Mouse (Mus musculus) olfactory bulb, adult 2 months (tissue): ENCODE measurements around the gene Rcbtb2.

ENCODE experiments used
- CTCF ChIP-seq: fragments of 200-500 bp; IDR thresholded peaks from 2 replicates; pipeline ENCODE4 v1.5.1; 2012; ENCODE audit warnings: low read depth, mild to moderate bottlenecking, low read length, moderate library complexity; ENCODE audit not compliant: insufficient read depth
- POLR2A ChIP-seq: fragments of 200-500 bp; IDR thresholded peaks from 2 replicates; pipeline ENCODE4 v1.6.1; 2012; ENCODE audit warnings: mild to moderate bottlenecking, low read depth, low read length, moderate library complexity; ENCODE audit not compliant: insufficient read depth

- TF ChIP-seq POLR2A (no peak), CTCF (no peak)
These were observed 6.5 kb upstream of the Rcbtb2 start for GRCm38 (mm10) chr14:73116301-73116700.
